Mouse (Mus musculus) urinary bladder, postnatal 4 days (tissue): ENCODE data around the gene Asxl2.
A peak's percentile ranks its signal among the peaks of the same experiment; 100 is the strongest.
"Not testable (repeated sequence)": the region's sequence is repeated elsewhere in the genome, so short reads cannot be mapped to it uniquely, and the experiment has no call there.

Experiments
- DNase-seq, 2 experiments: peaks; one replicate each; pipeline ENCODE4 v3.0.0; 2021 to 2022; ENCODE audit warnings: low spot score in 2 of 2

Gene Asxl2

GRCm38 (mm10) chr12:3426530-3427034 is at the start of gene Asxl2:
TSS of gene Asxl2 (plus strand) at chr12:3426857.
- peak; percentile 99 for DNase-seq

GRCm38 (mm10) chr12:3377190-3377589 is 49.5 kb upstream of the Asxl2 start:
- no peak for DNase-seq

- no peak for DNase-seq
These were observed 48.9 kb upstream of the Asxl2 start for GRCm38 (mm10) chr12:3377755-3378154.

GRCm38 (mm10) chr12:3384860-3385259 is 41.8 kb upstream of the Asxl2 start:
- DNase-seq, result no peak

GRCm38 (mm10) chr12:3385271-3385670 is 41.4 kb upstream of the Asxl2 start:
- no peak for DNase-seq

- no peak for DNase-seq
These were observed 40.7 kb upstream of the Asxl2 start for GRCm38 (mm10) chr12:3385940-3386339.

- no peak for DNase-seq
These were observed 38.8 kb upstream of the Asxl2 start for GRCm38 (mm10) chr12:3387891-3388290.

- no peak for DNase-seq
These were observed 37.3 kb upstream of the Asxl2 start for GRCm38 (mm10) chr12:3389394-3389793.

- DNase-seq, result no peak
These were observed 36.6 kb upstream of the Asxl2 start for GRCm38 (mm10) chr12:3390071-3390470.

- DNase-seq, result peak; percentile 69 to 81
These were observed 35.9 kb upstream of the Asxl2 start for GRCm38 (mm10) chr12:3390577-3391262.

- DNase-seq, result no peak
These were observed 35.4 kb upstream of the Asxl2 start for GRCm38 (mm10) chr12:3391276-3391675.

GRCm38 (mm10) chr12:3393140-3393539 is 33.5 kb upstream of the Asxl2 start:
- DNase-seq, result no peak

GRCm38 (mm10) chr12:3396931-3397330 is 29.7 kb upstream of the Asxl2 start:
- no peak for DNase-seq

GRCm38 (mm10) chr12:3405662-3406061 is 21.0 kb upstream of the Asxl2 start:
- not testable (repeated sequence) for DNase-seq

GRCm38 (mm10) chr12:3406585-3406984 is 20.1 kb upstream of the Asxl2 start:
- DNase-seq, result no peak

- no peak for DNase-seq
These were observed 11.7 kb upstream of the Asxl2 start for GRCm38 (mm10) chr12:3414956-3415355.

GRCm38 (mm10) chr12:3418761-3419160 is 7.9 kb upstream of the Asxl2 start:
- DNase-seq, result no peak

- DNase-seq, result no peak
These were observed 6.1 kb upstream of the Asxl2 start for GRCm38 (mm10) chr12:3420519-3420918.

- DNase-seq, result no peak
These were observed 3.9 kb upstream of the Asxl2 start for GRCm38 (mm10) chr12:3422786-3423185.

GRCm38 (mm10) chr12:3424179-3424578 is 2.5 kb upstream of the Asxl2 start:
- DNase-seq, result no peak

- DNase-seq, result no peak
These were observed 999 bp upstream of the Asxl2 start for GRCm38 (mm10) chr12:3425375-3426341.

GRCm38 (mm10) chr12:3427067-3427889 is 621 bp downstream of the Asxl2 start:
- DNase-seq, result peak; percentile 64 to 67
